In the genomic region with DNA sequence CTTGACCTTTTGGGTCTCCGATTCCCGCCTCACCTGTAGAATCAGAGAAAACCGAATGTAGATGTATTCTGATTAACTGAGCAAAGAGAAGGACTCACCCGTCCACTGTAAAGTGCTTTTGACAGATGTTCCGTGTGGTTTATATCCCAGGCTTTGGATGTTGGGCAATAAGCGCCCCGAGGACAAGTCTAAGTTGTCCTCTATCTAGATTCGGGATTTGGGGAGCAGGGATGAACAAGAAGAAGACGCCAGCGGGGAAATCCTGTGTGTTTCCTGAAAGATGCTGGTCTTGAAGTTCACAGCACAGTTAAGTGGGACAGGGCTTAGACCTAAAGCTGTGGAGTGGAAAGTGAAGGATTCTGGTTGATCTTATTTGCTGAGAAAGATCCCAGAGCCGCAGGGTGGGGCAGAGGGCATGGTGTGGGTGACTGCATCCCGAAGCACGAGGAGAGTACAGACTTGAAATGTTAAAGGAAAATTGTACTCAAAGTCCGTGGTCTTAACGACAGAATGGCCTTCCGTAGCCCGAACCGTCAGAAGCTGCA, we compare ENCODE assay signal across 8 mouse cellular contexts. TPM values are rescaled to one million over a fixed set of nuclear protein-coding genes. Genes with fewer than 3 reads are reported as not detected.
DNase-seq lines count a peak whose midpoint lies in the region; ATAC-seq and TF ChIP-seq lines count a peak whose summit lies in the region.

No protein-coding gene starts in this region.

- no peak for ATAC-seq in lung, embryonic 14.5 days (ENCODE audit: insufficient read depth)
- no peak for ATAC-seq in limb, embryonic 11.5 days (ENCODE audit: insufficient number of reproducible peaks, low FRiP score, low TSS enrichment, low read depth)

- WGBS in lung, embryonic 14.5 days: 3% methylated on average over 18 of the region's 18 CpGs
- 2% methylated on average over 18 of the region's 18 CpGs for WGBS in limb, embryonic 11.5 days
- 7% methylated on average over 18 of the region's 18 CpGs for WGBS in small intestine, adult 2 months

- peak overlapping the region; percentile 72; the same call in 1 of the 2 replicates for H3K9ac ChIP-seq in lung, embryonic 14.5 days
- no peak overlapping the region for H3K9ac ChIP-seq in limb, embryonic 11.5 days (ENCODE audit: low read length)

- no peak for TF ChIP-seq POLR2A in small intestine, adult 2 months (IDR thresholded peaks at IDR 0.05; ENCODE audit: low read depth, low read length)

- H3K36me3 ChIP-seq in lung, embryonic 14.5 days (ENCODE audit: insufficient read depth): no peaks in the 10 kb centered on the region
- H3K36me3 ChIP-seq in limb, embryonic 11.5 days (ENCODE audit: control insufficient read depth, insufficient read depth, low read length): no peaks in the 10 kb centered on the region
- no peaks in the 10 kb centered on the region for H3K36me3 ChIP-seq in small intestine, adult 2 months (ENCODE audit: control insufficient read depth, insufficient read depth, low read length)

- peaks cover 29% of the 10 kb centered on the region for H3K27me3 ChIP-seq in lung, embryonic 14.5 days (ENCODE audit: insufficient read depth, low read length)
- H3K27me3 ChIP-seq in limb, embryonic 11.5 days (ENCODE audit: control insufficient read depth, insufficient read depth, low read length): peaks cover 13% of the 10 kb centered on the region; the same call in 1 of the 2 replicates
- peaks cover 49% of the 10 kb centered on the region for H3K27me3 ChIP-seq in small intestine, adult 2 months (ENCODE audit: control insufficient read depth, insufficient read depth, low read length)

- TF ChIP-seq CTCF in lung, embryonic 14.5 days (IDR thresholded peaks at IDR 0.05; ENCODE audit: low read depth): no peak
- TF ChIP-seq CTCF in small intestine, adult 2 months (IDR thresholded peaks at IDR 0.05; ENCODE audit: extremely low read depth, insufficient read length, insufficient replicate concordance, low read depth, low read length): no peak

- H3K27ac ChIP-seq in lung, embryonic 14.5 days (ENCODE audit: low read depth): no peak overlapping the region
- H3K27ac ChIP-seq in limb, embryonic 11.5 days (replicated peaks; ENCODE audit: low read depth, low read length): no peak overlapping the region
- no peak overlapping the region for H3K27ac ChIP-seq in small intestine, adult 2 months (ENCODE audit: insufficient read depth, low read depth, low read length)

- H3K4me3 ChIP-seq in lung, embryonic 14.5 days (ENCODE audit: low read depth, low read length): peak overlapping the region; percentile 80
- peak overlapping the region; percentile 75 for H3K4me3 ChIP-seq in limb, embryonic 11.5 days (ENCODE audit: low read depth, low read length)
- H3K4me3 ChIP-seq in small intestine, adult 2 months (ENCODE audit: low read depth, low read length): peak overlapping the region; percentile 83

- peak; percentile 13 for DNase-seq in adrenal gland, postnatal 14 days
- DNase-seq in adrenal gland, adult 18-20 months (ENCODE audit: low spot score in 2 of 2): no peak
- DNase-seq in lung, embryonic 14.5 days: no peak
- DNase-seq in lung, postnatal 14 days: no peak
- DNase-seq in limb, embryonic 11.5 days (ENCODE audit: low spot score): peak; percentile 34
- DNase-seq in adipocyte (ENCODE audit: low spot score): no peak
- no peak for DNase-seq in layer of hippocampus, adult 9-10 months (ENCODE audit: low spot score)

- H3K4me1 ChIP-seq in lung, embryonic 14.5 days (ENCODE audit: insufficient read depth): peaks cover 12% of the 10 kb centered on the region; the same call in 1 of the 2 replicates
- H3K4me1 ChIP-seq in limb, embryonic 11.5 days (ENCODE audit: control insufficient read depth, insufficient read depth, low read length): peaks cover 14% of the 10 kb centered on the region; the same call in 1 of the 2 replicates
- peaks cover 9% of the 10 kb centered on the region; the same call in 1 of the 2 replicates for H3K4me1 ChIP-seq in small intestine, adult 2 months (ENCODE audit: control insufficient read depth, insufficient read depth, insufficient read length, low read length)

- no peaks in the 10 kb centered on the region for H3K9me3 ChIP-seq in lung, embryonic 14.5 days (ENCODE audit: low read depth, low read length)
- no peaks in the 10 kb centered on the region for H3K9me3 ChIP-seq in limb, embryonic 11.5 days (ENCODE audit: control insufficient read depth, low read length)

- H3K4me2 ChIP-seq in lung, embryonic 14.5 days: peak overlapping the region; percentile 95
- H3K4me2 ChIP-seq in limb, embryonic 11.5 days (ENCODE audit: low read depth, severe bottlenecking): peak overlapping the region; percentile 97

RNA-seq across cellular contexts. Expression of a gene that starts 1.0 kb away (rescaled TPM):
- total RNA-seq in adrenal gland, postnatal 14 days (2021): 13.7 and 14.3 TPM in 2 replicates
- 1 to 10 TPM; 5.1 to 6.1 TPM for total RNA-seq in adrenal gland, adult 18-20 months (2021)
- polyA plus RNA-seq in lung, embryonic 14.5 days (2014; fragmentation: Nextera tagmentation; extraction: Ambion mirVana): 10.7 and 14.3 TPM in 2 replicates
- polyA plus RNA-seq in limb, embryonic 11.5 days (2014; fragmentation: Nextera tagmentation; extraction: Ambion mirVana): 5.7 TPM in 2 replicates
- polyA plus RNA-seq in small intestine, adult 2 months (2012; rRNA removed): 1.8 and 1.9 TPM in 2 replicates

Comparison
In these comparisons a context has a peak if more than half of its experiments do, and no peak if none do; other contexts are left out.
1. DNase-seq: peak in adrenal gland, postnatal 14 days (single experiment) and limb, embryonic 11.5 days (single experiment); none in adrenal gland, adult 18-20 months (0 of 2), lung, embryonic 14.5 days (single experiment), lung, postnatal 14 days (single experiment), adipocyte (single experiment) and layer of hippocampus, adult 9-10 months (single experiment).
2. Peak in every context shown above with its lines, with median percentiles within 50 percentile points of each other: H3K4me3 ChIP-seq.